Mouse (Mus musculus): ENCODE results near the gene Tab3. TPM values are rescaled to one million over a fixed set of nuclear protein-coding genes. Genes with fewer than 3 reads are reported as not detected.

Tab3 gene
- 10 to 100 TPM; 17.3 to 20.8 TPM for total RNA-seq (2021)
- long read RNA-seq, experiment 1, full-length matches to known transcripts: 1 of 6 reads
- long read RNA-seq, experiment 1, partial matches to known transcripts: 3 of 6 reads
- long read RNA-seq, experiment 1, other reads (novel, unspliced or antisense): 2 of 6 reads
- long read RNA-seq, experiment 2, partial matches to known transcripts: 2 of 7 reads
- long read RNA-seq, experiment 2, other reads (novel, unspliced or antisense): 5 of 7 reads

DNA sequence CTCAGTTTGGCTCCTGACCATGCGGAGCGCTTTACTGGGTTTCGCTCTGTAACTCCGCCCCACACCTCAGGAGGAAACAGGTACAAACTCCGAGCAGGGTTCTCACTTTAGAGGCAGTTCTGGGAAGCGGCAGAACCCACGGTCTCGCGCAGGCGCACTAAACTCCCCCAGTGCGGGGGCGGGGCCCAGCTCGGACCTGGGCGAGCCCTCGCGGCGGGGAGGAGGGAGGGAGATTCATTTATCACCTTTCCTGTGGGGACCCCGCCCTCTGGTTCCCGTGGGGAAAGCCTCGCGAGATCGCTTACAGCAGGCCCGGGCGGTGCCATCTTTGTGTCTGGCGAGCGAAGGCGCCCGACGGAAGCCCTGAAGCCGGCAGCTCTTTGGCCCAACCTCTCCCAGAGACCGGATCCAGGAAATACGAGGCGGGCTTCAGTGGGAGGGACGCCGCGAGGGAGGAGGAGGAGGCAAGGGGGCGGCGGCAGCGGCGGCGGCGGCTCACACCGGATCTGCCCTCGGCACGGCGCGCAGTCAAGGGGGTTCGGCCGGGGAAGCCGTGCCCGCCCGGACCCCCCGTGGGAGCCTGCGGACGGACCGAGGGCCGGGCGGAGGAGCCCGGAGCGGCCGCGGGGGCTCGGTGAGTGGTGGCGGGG is at the start of gene Tab3:
TSS of gene Tab3 (plus strand) at position 491 of the 650 bp plus-strand sequence.
- peak; percentile 88 to 89 for DNase-seq (ENCODE audit: low spot score in 2 of 2)

DNA sequence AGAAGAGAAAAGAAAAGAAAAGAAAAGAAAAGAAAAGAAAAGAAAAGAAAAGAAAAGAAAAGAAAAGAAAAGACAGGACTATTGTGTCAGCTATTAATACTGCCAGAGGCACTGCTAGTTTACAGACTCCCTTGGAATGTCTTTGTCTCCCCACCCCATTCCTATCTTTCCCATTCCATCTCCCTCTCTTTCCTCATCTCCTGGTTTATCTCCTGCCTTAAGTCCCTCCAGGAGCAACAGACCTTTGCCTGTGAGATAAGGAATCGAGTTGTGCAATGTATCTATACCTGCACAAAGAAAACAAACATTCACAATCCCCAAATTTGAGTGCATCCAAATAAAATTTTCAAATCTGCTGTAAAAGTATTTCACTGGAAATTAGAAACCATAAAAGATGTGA is 48.3 kb upstream of the Tab3 start:
- no peak for DNase-seq (ENCODE audit: low spot score in 2 of 2)

DNA sequence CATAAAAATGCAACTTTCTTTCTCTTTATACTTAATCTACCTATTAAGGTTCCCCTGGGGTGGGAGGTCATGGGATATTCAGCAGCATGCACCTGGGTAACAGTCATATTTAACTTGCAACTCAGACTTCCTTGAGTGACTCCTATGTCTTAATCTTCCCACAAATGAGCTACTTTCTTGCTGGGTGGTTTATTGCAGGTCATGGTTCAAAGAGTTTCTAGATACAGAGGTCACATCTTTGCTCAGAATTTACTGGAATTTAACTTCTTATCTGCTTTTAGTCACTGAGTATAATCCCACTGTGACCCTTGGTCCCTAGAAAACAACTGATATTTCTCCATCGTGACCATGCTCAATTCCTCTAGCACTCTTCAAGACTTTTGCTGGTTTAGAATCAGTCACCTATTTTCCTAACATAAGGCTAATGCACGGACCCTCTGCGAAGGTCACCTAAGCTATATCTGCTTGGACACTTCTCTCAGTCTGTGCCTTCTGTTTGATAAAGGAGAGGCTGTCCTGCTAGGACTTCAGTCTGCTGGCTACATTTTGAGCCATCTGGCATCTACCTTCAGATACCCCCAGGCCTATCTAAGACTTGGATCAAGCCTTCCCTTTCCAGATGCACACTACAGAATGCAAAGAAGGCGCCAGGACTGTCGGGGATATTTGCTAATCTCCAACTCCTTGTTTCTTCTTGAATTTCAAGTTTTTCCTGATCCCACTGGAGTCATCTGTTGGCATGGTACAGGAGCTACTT is 47.4 kb upstream of the Tab3 start:
- no peak for DNase-seq (ENCODE audit: low spot score in 2 of 2)

DNA sequence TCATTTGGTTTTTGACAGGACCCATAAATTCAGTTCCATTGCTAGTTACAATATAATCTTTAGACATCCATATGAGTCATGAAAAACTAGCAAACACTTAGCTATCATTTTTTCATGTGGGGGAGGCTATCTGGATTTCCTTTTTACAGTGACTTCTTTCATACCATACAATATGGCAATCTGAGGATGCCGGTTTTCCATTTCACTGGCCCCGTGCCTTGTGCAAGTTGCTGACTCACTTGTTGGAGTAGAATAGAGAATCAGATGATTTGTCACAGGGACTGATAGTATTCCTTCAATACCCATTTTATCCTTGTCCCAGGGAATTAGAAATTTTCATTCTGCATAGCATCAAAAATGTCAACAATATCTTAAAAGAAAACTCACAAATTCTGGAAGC is 14.9 kb upstream of the Tab3 start:
- DNase-seq (ENCODE audit: low spot score in 2 of 2): no peak

DNA sequence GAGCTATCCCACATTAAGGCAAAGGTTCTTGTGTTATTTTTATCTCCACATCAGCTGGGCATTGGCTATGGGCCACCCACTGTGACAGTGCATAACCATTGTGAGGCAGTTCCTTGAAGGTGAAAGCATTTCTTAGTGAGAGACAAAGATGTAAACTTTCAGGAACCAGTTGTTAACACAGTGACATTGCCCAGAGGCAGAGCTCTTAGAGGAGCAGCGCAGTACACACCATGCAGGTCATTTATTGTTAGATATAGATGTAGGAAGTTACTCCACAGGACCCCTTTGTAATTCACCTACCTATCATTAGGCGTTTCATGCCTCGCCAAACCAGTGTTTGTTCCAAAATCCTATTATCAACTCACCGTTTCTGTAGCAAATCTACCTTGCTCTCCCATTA is 7.6 kb upstream of the Tab3 start:
- no peak for DNase-seq (ENCODE audit: low spot score in 2 of 2)

DNA sequence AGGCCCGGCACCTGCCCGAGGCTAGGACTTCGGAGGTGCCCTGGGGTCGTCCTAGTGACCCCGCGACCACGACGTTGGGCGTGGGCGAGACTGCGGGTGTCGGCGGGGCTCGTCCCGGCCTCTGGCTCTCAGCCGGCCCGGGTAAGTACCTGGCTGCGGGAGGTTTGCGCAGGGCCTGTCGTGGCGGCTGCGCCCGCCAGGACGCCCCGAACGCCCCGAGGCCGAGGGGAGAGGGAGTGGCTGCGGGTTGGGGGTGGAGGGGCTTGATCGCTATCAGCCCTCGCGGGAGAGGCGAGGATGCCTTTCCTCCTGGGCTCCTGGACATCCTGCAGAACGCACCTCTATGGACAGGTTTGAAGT is 340 bp downstream of the Tab3 start:
- peak; percentile 2 to 3 for DNase-seq (ENCODE audit: low spot score in 2 of 2)

DNA sequence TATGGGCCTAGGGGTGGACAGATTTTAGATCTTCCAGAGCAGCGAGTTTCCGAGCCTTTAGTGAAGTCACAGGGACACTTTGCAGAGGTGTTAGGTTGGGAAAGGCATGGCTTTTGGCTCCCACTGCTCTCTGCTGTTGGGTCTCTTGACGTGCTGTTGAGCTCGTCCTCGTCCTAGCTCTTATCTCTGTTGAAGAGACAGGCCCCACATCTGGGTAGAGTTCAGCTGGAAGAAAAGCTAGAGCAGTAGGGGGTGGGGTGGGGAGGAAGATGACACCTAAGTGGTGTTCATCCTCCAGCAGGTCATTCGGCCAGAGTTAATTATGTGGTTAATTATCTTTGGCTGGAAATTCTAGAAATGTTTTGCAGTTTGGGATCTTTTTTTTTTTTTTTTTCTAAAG is 2.5 kb downstream of the Tab3 start:
- DNase-seq (ENCODE audit: low spot score in 2 of 2): no peak

DNA sequence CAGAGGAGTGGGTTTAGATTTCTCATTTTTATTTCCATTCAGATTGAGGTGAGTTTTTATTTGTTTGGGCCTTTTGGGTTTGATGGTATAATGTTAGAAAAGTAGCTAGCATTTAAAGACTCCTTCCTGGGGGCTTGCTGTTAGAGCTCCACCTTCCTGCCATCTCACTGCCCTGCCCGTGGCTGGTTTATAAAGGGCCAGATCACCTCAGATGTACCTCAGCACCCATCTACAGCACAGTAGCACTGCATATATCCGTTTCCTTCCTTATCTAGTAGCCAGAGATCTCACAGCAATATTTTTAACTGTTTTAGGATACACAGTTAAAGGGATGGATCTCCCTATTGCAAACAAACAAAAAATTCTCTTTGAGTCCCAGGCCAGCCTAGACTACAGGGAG is 6.9 kb downstream of the Tab3 start:
- no peak for DNase-seq (ENCODE audit: low spot score in 2 of 2)

DNA sequence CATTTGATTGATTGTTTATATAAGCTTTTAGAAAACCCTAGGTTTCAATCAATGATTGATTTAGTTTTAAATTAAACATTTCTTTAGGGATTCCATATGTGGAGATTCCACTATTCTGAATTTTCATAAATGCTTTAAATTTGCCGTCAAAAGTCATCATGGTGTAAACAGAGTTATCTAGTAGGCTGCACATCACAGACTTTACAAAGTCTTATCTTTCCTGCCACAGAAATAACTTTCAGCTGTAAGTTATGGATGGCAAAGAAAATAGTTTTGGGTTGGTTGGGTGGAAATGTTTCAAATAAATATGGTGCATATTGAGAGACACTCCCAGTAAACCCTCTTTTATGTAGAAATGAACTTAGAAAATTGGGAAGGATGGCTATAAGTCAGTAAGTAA is 8.7 kb downstream of the Tab3 start:
- DNase-seq (ENCODE audit: low spot score in 2 of 2): no peak

DNA sequence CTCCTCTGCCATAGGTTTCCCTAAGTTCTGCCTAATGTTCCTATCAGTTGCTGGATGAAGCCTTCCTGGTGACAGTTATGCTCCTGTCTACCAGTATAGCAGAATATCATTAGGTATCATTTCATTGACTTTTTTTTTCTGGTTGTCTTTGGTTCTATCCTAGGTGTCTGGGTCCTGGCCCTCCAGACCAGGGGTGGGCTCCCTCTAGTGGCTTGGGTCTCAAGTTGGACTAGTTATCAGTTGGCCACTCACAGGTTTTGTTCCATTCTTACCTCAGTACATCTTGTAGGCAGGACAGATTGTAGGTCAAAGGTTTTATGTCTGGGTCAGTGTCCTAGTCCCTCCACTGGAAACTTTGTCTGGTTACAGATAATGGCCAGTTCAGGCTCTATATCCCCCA is 11.8 kb downstream of the Tab3 start:
- DNase-seq (ENCODE audit: low spot score in 2 of 2): no peak

DNA sequence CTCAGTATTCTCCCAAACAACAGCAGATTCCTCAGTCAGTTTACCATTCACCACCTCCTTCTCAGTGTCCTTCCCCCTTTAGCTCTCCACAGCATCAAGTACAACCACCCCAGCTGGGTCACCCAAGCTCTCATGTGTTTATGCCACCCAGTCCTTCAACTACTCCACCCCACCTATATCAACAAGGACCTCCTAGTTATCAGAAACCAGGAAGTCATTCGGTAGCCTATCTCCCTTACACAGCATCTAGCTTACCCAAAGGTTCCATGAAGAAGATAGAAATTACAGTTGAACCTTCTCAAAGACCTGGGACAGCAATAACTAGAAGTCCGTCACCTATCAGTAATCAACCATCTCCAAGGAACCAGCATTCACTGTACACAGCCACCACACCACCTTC is 40.9 kb downstream of the Tab3 start:
- DNase-seq (ENCODE audit: low spot score in 2 of 2): no peak

DNA sequence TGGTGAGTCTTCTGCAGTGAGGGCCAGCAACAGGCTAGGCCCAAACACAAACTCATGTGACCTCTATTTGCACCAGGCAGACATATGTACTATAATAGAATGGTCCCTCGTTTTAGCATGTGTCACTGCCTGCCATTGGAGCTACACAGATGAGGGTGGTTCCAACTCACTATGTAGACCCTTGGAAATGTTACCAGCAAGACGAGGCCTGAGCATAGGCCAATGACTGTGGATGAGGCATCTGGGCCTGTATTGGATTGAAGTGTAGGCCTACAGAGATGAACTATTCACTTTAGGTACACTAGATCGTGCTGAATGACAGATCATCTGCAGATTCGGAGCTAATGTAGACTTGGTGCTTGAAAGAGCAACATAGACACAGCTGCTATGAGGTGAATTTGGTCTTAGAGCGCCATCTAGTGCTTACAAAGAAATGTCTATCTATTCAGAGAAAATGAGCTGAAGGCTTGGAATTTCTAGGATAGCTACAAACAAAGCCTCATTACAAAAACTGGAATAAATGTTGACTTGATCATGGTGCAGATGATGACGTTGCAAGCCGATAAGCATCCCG is 72.5 kb downstream of the Tab3 start:
- peak in 1 of 2 experiments; percentile 2 for DNase-seq (ENCODE audit: low spot score in 2 of 2)

DNA sequence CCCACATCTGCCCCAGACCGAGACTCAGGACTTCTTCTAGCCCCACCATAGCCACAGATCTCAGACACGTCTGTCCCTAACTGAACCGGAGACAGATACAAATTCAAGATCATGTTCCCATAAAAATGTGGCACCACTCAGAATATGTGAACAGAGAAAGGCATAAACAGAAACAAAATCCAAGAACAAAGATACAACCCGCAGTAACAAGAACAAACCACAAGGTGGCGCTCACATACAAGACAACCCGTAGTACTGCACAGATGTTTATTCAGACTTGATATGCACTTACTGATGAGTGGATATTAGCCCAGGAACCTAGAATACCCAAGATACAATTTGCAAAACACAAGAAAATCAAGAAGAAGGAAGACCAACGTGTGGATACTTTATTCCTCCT is 103.0 kb downstream of the Tab3 start:
- DNase-seq (ENCODE audit: low spot score in 2 of 2): peak; percentile 10 to 37

DNA sequence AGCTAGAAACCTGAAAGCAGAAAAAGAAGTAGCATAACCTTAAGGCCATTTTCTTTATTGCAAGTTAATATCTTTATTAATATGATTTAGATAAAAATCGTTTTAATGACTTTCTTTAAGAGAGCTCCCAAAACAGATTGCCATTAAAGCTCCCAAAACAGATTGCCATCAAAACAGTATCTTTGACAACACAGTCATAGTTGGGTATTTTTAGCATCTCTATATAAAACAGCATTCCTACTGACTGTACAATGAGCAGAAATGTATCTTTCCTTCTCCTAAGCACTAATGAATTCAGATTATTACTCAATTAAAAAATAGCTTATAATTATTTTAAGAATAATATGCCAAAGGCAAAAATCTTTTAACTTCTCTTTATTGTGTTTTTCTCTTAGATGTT is 108.3 kb downstream of the Tab3 start:
- DNase-seq (ENCODE audit: low spot score in 2 of 2): no peak

DNA sequence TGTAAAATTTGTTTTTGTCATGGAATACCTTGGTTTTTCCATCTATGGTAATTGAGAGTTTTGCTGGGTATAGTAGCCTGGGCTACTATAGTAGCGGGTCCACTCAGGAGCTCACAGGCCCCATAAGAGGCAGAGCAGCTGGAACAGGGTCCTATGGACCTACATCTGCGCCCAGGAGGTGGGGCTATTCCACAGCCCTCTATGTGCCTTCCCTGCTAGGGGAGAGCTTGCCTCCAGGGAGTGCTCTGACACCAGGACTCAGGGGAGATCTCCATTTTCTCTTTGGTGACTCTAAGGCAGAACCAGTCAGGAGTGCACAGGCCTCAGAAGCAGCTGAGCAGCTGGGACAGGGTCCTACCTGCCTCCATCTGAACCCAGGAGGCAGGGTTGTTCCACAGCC is 109.9 kb downstream of the Tab3 start:
- DNase-seq (ENCODE audit: low spot score in 2 of 2): no peak

Small RNAs within 50 kb of the gene (microRNA-seq; reads per million reads assigned to microRNA genes)
- gene Gm44378: 0 reads per million in 2 experiments

Other genes starting within 250 kb of the Tab3 start
- gene Gk, start 202.8 kb downstream of the Tab3 start, total RNA-seq (2021): 10 to 100 TPM; 22.0 to 25.4 TPM